Mouse (Mus musculus) midbrain, embryonic 11.5 days (tissue): ENCODE data around the gene Col8a2. TPM values are rescaled to one million over a fixed set of nuclear protein-coding genes. Genes with fewer than 3 reads are reported as not detected.

ENCODE experiments used
- ATAC-seq: fragments of 200-750 bp; cut with Nextera tagmentation; 2 replicates; pipeline ENCODE4 v1.8.0; 2017; ENCODE audit warnings: moderate TSS enrichment, moderate library complexity; ENCODE audit not compliant: low FRiP score
- DNase-seq: peaks from one replicate; pipeline ENCODE4 v3.0.0; 2015; ENCODE audit warnings: low spot score; ENCODE audit errors: missing footprints
- H3K27ac ChIP-seq: fragments of 300-500 bp; sonication (generic); 2 replicates; pipeline ENCODE4 v1.5.1; 2014; ENCODE audit warnings: low read depth, low read length
- H3K27me3 ChIP-seq: fragments of 300-500 bp; sonication (generic); 2 replicates; pipeline ENCODE4 v1.6.1; 2014; ENCODE audit warnings: mild to moderate bottlenecking, low read length, moderate library complexity, mixed read lengths; ENCODE audit not compliant: control insufficient read depth, insufficient read depth
- H3K36me3 ChIP-seq: fragments of 300-500 bp; sonication (generic); 2 replicates; pipeline ENCODE4 v1.6.1; 2014; ENCODE audit warnings: mild to moderate bottlenecking, low read length, moderate library complexity, mixed read lengths; ENCODE audit not compliant: control insufficient read depth, insufficient read depth
- H3K4me1 ChIP-seq: fragments of 300-500 bp; sonication (generic); 2 replicates; pipeline ENCODE4 v1.6.1; 2014; ENCODE audit warnings: low read length; ENCODE audit not compliant: control insufficient read depth, insufficient read depth
- H3K4me2 ChIP-seq: fragments of 300-500 bp; sonication (generic); 2 replicates; pipeline ENCODE4 v1.6.1; 2014; ENCODE audit warnings: mild to moderate bottlenecking, moderate library complexity
- H3K4me3 ChIP-seq: fragments of 300-500 bp; sonication (generic); 2 replicates; pipeline ENCODE4 v1.5.1; 2014; ENCODE audit warnings: low read depth, low read length
- H3K9ac ChIP-seq: fragments of 300-500 bp; sonication (generic); 2 replicates; pipeline ENCODE4 v1.6.1; 2014; ENCODE audit warnings: low read length
- H3K9me3 ChIP-seq: fragments of 300-500 bp; sonication (generic); 2 replicates; pipeline ENCODE4 v1.6.1; 2016; ENCODE audit warnings: low read length; ENCODE audit not compliant: control insufficient read depth
- WGBS: fragments of 180-500 bp; shearing (Covaris S2); extraction: QIAGEN DNeasy Blood & Tissue Kit; methylation state at CpG from one replicate; pipeline ENCODE4 v1.1.7; 2014; 5-methylcytosine and 5-hydroxymethylcytosine counted together
- polyA plus RNA-seq: library from polyadenylated mRNA; unstranded; fragments of >200 nt; fragmentation: Nextera tagmentation; extraction: Ambion mirVana; gene quantifications from 2 replicates; pipeline ENCODE4 v1.2.1, GENCODE M21; 2014

Gene Col8a2
- polyA plus RNA-seq, 1 experiment from 2014 or later: 9.1 TPM

DNA sequence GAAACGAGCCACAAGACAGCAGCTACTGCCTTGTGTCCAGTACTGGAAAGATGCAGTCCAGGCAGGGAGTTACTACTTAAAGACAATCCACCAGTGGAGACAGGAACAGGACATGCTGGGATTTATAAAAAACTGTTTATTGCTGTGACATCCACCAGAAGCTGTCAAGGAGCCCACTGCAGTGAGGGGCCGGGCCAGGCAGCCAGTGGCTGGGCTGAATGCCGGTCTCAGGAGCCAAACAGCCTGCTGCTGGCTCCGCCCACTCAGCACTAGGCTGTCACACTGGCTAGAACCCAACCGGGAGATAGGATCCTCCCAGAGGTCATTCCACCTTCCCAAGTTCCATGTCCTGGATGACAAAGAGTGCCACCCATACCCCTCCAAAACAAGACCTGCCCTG, 29.3 kb downstream of the Col8a2 start:
- Histone ChIP-seq H3K4me1 (peaks cover 7% of the 10 kb centered on the region), H3K9me3 (no peaks in the 10 kb centered on the region), H3K9ac (no peak overlapping the region), H3K27ac (no peak overlapping the region), H3K4me3 (no peak overlapping the region), H3K4me2 (no peak overlapping the region), H3K27me3 (no peaks in the 10 kb centered on the region), H3K36me3 (peaks cover 10% of the 10 kb centered on the region)
- ATAC-seq (no peak), DNase-seq (no peak)
- 55% methylated on average over 5 of the region's 5 CpGs for WGBS

- Histone ChIP-seq H3K4me2 (no peak overlapping the region), H3K36me3 (peaks cover 10% of the 10 kb centered on the region), H3K4me1 (peaks cover 8% of the 10 kb centered on the region), H3K4me3 (no peak overlapping the region), H3K9me3 (no peaks in the 10 kb centered on the region), H3K9ac (no peak overlapping the region), H3K27ac (no peak overlapping the region), H3K27me3 (no peaks in the 10 kb centered on the region)
- DNase-seq: no peak
- WGBS: 90% methylated on average over 13 of the region's 13 CpGs
- no peak for ATAC-seq
Measured at GRCm38 (mm10) chr4:126316443-126317040, 29.9 kb downstream of the Col8a2 start.

- Histone ChIP-seq H3K4me3 (no peak overlapping the region), H3K27ac (no peak overlapping the region), H3K9ac (no peak overlapping the region), H3K4me2 (no peak overlapping the region), H3K4me1 (peaks cover 8% of the 10 kb centered on the region), H3K36me3 (peaks cover 10% of the 10 kb centered on the region), H3K27me3 (0 out of 2 replicates have a peak, but pooled peaks cover 2% of the 10 kb centered on the region), H3K9me3 (no peaks in the 10 kb centered on the region)
- ATAC-seq (no peak), DNase-seq (no peak)
- 95% methylated on average over 6 of the region's 6 CpGs for WGBS
Measured at GRCm38 (mm10) chr4:126319806-126320205, 33.2 kb downstream of the Col8a2 start.

DNA sequence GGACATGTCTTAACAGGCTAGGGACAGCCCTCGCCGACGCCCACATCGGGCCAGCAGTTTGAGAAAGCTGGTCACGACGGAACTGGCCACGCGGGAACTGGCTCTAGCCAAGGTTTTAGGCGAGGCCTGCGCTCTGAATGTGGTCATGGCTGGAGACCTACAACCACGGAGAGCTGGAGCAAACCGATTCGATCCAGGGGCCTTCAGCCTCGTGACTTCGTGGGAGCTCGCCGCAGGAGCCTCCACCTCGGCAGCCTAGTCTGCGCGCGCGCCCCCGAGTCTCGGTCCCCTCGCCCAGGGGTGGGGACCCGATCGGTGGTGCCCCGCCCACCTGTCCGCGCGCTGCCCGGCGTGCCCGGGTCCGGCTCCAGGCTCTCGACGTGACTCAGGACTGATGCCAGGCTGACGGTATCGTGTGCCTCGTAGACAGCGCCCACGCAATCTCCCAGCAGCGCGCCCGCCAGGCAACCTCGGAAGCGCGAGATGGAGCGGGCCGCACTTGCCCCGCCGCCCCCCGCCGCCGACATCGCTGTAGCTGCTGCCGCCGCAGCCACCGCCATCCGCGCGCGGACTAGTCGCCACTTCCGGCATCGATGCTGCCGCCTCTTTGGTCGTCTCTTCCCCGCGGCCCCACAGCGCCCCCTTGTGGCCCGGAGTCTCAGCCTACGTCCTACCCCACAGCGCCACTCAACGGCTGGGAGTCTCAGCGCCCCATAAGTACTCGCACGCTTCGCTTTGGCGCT, 34.7 kb downstream of the Col8a2 start, which contains the start of gene Adprhl2:
Gene Adprhl2 (minus strand): TSS at position 593 of the 743 bp plus-strand sequence.
- no peaks in the 10 kb centered on the region for H3K9me3 ChIP-seq
- H3K4me2 ChIP-seq: peak within 1 kb of the TSS; percentile 94
- peak within 1 kb of the TSS; percentile 73 for H3K4me3 ChIP-seq
- peaks cover 6% of the 10 kb centered on the region for H3K27me3 ChIP-seq
- peaks cover 5% of the 10 kb centered on the region for H3K36me3 ChIP-seq
- peak within 1 kb of the TSS; percentile 70 for H3K9ac ChIP-seq
- ATAC-seq (peak; percentile 89), DNase-seq (peak; percentile 100)
- H3K4me1 ChIP-seq: peaks cover 8% of the 10 kb centered on the region
- under 1% methylated on average over 80 of the region's 80 CpGs for WGBS
- no peak within 1 kb of the TSS for H3K27ac ChIP-seq

DNA sequence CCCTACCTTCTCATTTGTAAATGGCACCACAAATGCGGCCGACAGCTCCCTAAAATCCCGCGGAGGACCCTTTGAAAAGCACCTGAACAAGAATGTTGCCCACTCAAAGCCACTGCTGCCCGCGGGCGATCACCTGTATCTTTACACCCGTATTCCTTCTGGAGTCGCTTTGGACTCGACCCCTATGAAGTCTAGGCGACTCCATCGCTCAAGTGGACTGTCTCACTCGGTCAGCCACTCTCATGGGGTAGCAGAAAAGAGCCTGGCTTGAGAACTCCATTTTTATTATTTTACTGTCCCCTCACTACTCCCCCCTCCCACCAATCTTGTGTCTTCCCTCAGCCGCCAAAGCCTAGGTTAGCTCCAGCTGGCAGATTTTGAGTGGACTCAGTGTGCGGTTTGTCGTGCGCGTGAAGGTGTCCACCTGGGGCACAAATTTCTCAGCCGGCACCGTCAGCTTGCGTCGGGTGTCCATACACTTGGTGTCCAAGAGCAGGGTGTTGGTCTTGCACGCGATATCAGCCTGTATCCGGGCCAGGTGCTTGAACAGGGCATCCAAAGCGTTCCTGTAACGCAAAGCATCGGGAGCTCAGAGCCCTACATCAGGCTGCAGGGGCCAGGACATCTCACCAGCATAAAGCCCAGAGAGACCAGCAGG, 35.4 kb downstream of the Col8a2 start:
- Histone ChIP-seq H3K27me3 (peaks cover 6% of the 10 kb centered on the region), H3K36me3 (peaks cover 3% of the 10 kb centered on the region), H3K9me3 (no peaks in the 10 kb centered on the region), H3K4me1 (peaks cover 8% of the 10 kb centered on the region), H3K27ac (no peak overlapping the region), H3K4me2 (peak overlapping the region; percentile 94), H3K9ac (peak overlapping the region; percentile 4; the same call in 1 of the 2 replicates), H3K4me3 (peak overlapping the region; percentile 73)
- 54% methylated on average over 28 of the region's 28 CpGs for WGBS
- no peak for DNase-seq
- ATAC-seq: peak; percentile 56

DNA sequence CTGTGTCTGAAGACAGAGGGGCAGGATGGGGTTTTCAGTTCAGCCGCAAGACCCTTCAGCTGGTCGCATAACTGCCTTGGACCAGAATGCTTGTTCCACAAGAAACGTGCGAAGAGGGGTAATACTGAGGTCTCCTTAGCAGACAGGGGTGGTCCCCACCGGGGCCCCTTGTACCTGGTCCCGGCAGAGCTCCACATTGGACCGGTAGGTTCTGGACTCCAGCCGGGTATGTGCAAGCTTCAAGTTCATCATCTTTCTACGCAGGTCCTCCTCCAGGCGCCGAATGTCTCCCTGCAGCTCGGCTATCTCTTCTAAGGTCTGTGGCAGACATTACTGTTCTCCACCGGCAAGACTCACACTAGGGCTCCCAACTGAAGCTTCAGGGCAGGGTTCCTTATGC, 36.1 kb downstream of the Col8a2 start:
- no peak overlapping the region for H3K27ac ChIP-seq
- H3K4me3 ChIP-seq: no peak overlapping the region
- 96% methylated on average over 13 of the region's 13 CpGs for WGBS
- H3K27me3 ChIP-seq: peaks cover 6% of the 10 kb centered on the region
- H3K36me3 ChIP-seq: no peaks in the 10 kb centered on the region; the same call in 1 of the 2 replicates
- no peak overlapping the region for H3K4me2 ChIP-seq
- H3K9ac ChIP-seq: no peak overlapping the region
- ATAC-seq: no peak
- H3K9me3 ChIP-seq: no peaks in the 10 kb centered on the region
- no peak for DNase-seq
- peaks cover 8% of the 10 kb centered on the region for H3K4me1 ChIP-seq

DNA sequence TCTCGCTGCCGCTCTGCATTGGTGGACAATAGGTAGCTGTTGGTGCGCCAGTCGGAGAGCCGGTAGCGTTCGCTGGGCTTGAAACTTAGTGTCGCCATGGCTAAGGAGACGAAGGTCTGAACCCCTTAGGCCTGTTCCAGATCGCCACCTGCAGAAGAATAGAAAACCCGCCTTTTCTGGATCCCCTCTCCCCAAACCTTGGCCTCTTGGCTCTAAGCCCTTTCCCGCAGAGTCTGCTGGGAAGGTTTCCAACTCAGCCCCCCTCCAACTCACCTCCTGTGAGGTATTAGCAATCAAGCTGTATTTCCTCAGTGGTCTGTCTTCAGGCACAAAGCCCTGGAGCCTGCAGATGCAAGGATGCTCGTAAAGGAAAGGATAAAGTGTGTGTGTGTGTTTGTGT, 38.3 kb downstream of the Col8a2 start:
- peak; percentile 89 for DNase-seq
- ATAC-seq: no peak
- 18% methylated on average over 13 of the region's 13 CpGs for WGBS

DNA sequence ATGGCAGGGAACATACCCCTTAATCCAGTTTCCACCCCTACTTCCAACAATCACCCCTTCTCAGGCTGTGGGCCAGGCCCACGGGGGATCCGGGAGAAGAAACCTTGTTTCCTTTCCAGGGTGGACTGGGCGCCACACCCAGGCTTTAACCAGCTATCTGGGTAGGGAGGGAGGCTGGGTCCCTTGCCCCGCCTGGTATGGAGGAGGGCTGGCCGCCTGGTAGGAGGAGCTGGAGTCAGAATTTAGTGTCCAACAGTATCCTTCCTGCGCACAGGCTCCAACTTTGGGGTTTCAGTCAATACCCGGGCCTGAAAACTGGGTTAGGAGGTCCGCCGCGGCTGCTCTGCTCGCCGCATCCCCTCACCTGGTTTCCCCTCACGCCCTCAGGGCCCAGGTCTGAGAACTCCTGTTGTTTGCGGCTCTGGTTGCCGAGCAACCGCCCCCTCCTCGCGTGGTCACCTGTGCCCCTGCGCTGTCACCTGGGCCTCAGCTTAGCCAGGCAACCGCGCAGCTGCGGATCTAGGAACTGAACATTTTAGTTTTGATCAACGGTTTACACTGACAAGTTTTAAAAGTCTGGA, 38.8 kb downstream of the Col8a2 start, which contains the start of gene Tekt2:
Gene Tekt2 (minus strand): TSS at position 408 of the 581 bp plus-strand sequence.
- H3K4me2 ChIP-seq: no peak within 1 kb of the TSS
- H3K4me1 ChIP-seq: peaks cover 6% of the 10 kb centered on the region
- H3K27me3 ChIP-seq: peaks cover 6% of the 10 kb centered on the region
- ATAC-seq: no peak
- no peaks in the 10 kb centered on the region for H3K36me3 ChIP-seq
- no peak within 1 kb of the TSS for H3K9ac ChIP-seq
- no peak for DNase-seq
- WGBS: 10% methylated on average over 23 of the region's 23 CpGs
- H3K9me3 ChIP-seq: no peaks in the 10 kb centered on the region
- H3K27ac ChIP-seq: no peak within 1 kb of the TSS
- no peak within 1 kb of the TSS for H3K4me3 ChIP-seq

More for the DNA sequence above, 38.3 kb downstream of the Col8a2 start:
- Histone ChIP-seq H3K4me1 (peaks cover 8% of the 10 kb centered on the region), H3K36me3 (no peaks in the 10 kb centered on the region; the same call in 1 of the 2 replicates), H3K4me2 (no peak overlapping the region), H3K27ac (no peak overlapping the region), H3K9ac (no peak overlapping the region), H3K9me3 (no peaks in the 10 kb centered on the region), H3K4me3 (no peak overlapping the region), H3K27me3 (peaks cover 6% of the 10 kb centered on the region)
